Mouse (Mus musculus) cerebellum, postnatal 14 days (tissue): ENCODE measurements around the gene Cds2.
A peak's percentile ranks its signal among the peaks of the same experiment; 100 is the strongest.
"Not testable (repeated sequence)": the region's sequence is repeated elsewhere in the genome, so short reads cannot be mapped to it uniquely, and the experiment has no call there.

Source experiments
- DNase-seq, 2 experiments: peaks; one replicate each; pipeline ENCODE4 v3.0.0; 2021; ENCODE audit warnings: mixed read lengths in 2 of 2

Cds2 gene

DNA sequence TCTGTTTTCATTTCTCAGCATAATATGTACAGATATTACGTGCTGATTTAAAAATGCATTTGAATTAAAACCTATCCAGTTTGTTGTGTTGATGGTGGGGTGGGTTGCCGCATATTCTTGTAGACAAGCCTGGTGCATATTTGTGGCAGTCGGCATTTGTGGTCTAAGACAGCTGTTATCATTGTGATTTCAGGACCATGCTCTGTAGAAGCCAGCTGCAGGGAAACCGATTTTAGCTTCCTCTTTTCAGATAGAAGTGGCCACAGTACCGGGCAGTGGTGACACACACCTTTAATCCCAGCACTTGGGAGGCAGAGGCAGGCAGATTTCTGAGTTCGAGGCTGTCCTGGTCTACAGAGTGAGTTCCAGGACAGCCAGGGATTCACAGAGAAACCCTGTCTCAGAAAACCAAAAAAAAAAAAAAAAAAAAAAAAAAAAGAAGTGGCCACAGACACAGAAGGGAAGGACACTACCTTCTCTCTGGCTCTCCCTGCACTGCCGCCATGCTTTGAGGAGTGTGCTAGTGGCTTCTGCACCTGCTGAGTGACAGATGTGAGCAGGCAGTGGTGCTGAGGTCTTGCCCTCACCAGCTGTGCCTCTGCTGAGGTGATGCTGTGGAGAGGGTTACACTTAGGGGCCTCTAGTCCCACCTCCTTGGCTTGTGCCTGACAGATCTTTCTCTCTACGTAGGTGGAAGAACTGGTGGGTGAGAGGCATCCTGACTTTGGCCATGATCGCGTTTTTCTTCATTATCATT, 30.9 kb downstream of the Cds2 start:
- no peak for DNase-seq

DNA sequence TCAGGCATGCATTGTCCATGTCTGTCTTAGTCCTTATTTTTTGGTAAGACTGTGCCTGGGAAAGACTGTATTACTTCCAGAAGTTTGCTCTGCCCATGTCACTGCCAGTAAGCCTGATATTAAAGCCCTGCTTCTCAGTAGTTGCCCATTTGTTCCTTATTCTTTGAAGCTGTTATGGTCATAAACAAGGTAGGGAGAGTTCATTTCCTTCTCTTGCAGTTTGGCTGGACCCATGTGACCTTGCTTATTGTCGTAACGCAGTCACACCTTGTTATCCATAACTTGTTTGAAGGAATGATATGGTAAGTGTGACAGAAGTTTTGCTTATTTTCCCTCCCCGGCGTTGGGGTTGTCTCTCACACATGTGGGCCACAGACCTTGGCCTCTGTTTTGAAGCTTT, 35.3 kb downstream of the Cds2 start:
- DNase-seq, result no peak

DNA sequence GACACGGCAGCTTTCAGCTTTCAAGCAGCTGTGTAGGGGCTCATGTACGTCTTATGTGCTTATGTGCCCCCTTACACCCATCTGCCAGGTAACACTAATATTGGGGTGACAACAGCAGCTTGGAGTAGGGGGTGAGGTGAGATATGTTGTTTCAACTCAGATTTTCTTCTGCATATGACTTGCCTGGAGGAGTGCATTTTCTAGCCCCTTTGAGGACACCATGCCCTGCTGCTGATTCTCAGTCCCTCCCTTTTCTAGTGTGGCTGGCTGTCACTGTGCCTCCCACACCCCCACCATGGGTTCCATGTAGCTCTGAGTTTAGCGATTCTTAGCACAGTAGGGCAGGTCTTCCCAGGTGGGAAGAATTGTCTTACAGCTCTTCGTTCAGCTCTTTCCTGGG, 38.5 kb downstream of the Cds2 start:
- no peak for DNase-seq

DNA sequence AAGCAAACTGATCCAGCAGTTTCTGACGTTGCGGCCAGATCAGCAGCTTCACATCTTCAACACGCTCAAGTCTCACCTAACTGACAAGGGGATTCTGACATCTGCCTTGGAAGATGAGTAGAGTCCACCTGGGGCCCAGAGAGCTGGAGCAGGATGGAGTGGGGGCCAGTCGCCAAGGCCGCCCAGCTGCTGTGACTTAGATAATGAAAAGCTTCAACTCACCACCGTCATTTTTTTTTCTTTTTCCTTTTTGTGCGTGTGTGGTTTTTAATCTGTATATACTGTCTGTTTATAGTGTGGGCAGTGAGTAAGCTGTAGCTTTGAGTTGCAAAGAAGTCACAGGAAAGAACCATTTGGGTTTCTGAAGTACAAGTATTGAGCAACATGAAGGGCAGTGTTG, 42.2 kb downstream of the Cds2 start:
- DNase-seq, result no peak

DNA sequence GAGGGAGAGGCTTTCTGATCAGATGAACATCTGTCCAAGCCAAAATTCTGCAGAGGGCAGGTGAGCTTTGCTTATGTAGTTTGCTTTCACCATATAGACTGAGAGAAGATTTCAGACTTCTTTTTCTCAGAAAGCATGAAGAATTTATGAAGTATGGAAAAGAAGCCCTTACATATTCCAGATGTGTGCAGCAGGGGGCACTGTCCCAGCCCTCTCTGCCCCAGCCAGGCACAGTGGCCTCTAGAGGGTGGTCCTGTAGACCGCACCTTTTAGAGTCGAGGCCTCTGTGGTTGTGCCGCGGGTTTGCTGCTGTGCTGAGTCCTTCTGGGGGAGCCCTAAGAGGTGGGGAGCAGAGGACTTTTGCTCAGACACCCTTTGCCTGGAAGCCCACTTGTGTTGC, 43.0 kb downstream of the Cds2 start:
- DNase-seq, result no peak

DNA sequence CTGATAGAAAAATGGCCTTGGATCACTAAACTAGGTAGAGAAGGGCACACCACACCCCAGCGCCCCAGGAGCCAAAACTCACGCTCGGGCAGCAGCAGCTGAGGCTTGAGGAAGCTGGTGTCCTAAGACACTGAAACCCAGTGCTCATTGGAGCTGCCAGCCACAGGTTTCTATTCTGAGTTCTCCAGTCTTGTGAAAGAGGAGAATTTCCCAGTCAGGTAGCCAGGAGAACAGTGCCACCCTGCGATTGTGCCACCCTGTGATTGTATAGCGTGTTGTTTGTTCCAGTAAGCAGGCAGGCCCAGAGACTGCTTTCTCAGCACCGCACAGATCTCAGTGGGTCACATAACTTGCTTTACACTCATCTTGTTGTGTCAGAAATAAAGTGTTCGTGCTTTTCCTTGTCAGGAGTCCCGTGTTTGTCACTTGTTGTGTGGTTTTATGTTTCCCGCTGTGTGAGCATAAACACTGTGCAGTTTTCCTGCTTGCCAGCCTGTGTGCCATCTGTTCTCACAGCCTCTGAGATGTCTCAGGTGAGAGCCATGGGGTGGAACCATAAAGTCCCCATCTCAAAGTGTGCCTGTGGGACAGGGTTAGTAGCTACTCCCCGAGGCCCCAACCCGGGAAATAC, 44.4 kb downstream of the Cds2 start:
- DNase-seq, result peak in 1 of 2 experiments; percentile 51

DNA sequence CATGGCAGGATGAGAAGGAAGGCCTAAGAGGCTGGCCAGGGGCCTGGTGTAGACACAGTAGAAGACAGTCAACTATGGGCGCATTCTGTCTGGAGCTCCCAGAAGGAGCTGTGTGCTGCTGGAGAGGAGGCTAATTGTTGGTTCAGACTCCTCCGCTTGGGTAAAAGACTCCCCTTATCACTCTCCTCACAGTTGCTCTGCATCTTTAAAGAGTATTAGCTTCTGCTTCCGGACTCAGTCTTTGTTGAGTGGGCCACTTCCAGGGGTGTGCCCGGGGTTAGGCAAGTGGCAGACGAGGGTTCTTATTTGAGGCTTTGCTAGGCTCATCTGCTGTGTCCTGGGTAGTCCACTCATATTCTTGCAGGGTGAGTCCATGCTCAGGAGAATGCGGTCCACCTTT, 45.9 kb downstream of the Cds2 start:
- no peak for DNase-seq

DNA sequence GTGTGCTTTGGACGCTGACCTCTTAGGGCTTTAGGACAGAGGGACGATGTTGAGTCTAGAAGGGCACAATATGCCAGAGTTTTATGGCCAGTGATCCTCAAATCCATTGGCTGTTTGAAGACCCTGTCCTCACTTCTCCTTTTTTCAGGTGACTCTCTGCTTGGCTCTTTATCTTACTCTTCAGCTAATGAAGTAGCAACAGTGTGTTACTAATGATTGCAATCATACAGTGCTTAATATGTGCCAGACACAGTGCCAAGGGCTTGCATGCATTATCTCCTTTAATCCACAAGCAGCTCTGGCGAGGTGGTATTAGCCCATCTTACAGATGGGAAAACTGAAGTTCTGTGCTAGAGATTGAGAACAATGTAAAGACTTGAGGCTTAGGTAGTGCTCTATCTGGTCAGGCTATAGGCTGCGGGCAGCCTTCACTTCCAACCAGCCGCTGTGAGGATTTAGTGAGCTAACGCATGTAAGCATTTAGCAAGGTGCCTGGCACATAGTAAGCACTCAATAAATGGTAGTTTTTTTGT, 46.5 kb downstream of the Cds2 start:
- no peak for DNase-seq

DNA sequence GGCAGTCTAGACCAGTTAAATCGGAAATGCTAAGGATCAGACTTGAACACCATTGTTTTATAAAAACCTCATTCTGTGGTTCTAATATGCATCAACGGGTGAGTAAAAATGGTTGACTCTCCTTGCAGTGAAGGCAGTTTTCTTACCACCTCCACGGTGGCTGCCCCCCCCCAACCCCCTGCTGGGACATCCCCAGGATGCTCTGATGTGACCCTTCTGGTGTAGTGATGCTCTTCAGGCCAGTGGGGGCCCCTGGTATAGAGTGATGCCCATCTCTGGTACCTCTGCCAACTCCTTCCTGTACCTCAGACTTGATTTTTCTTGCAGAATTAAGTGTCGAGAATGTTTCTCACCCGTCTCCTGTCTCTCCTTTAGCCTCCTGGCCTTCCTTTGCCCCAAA, 49.7 kb downstream of the Cds2 start:
- peak in 1 of 2 experiments; percentile 38 for DNase-seq

DNA sequence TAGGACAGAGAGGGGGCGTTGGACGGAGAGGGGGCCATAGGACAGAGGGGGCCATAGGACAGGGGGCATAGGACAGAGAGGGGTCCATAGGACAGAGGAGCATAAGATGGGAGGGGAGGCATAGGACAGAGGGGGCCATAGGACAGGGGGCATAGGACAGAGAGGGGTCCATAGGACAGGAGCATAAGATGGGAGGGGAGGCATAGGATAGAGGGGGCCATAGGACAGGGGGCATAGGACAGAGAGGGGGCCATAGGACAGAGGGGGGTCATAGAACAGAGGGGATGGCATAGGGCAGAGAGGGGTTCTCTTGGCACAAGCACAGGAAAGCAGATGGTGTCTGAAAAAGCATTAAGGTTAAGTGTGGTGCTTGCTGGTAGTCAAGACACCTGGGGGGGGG, 50.6 kb downstream of the Cds2 start:
- no peak for DNase-seq

DNA sequence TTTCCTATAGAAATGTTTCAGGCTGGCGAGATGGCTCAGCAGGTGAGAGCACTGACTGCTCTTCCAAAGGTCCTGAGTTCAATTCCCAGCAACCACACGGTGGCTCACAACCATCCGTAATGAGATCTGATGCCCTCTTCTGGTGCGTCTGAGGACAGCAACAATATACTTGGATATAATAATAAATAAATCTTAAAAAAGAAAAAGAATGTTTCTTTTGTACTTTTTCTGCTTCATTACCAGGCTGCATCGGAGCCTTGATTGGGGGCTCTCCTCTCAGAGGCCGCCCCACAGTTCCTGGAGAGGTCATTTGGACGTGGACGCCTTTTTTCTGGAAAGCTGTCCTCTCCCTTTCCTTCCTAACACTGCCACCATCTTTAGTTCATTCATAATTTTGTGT, 51.1 kb downstream of the Cds2 start:
- DNase-seq, result not testable (repeated sequence)

DNA sequence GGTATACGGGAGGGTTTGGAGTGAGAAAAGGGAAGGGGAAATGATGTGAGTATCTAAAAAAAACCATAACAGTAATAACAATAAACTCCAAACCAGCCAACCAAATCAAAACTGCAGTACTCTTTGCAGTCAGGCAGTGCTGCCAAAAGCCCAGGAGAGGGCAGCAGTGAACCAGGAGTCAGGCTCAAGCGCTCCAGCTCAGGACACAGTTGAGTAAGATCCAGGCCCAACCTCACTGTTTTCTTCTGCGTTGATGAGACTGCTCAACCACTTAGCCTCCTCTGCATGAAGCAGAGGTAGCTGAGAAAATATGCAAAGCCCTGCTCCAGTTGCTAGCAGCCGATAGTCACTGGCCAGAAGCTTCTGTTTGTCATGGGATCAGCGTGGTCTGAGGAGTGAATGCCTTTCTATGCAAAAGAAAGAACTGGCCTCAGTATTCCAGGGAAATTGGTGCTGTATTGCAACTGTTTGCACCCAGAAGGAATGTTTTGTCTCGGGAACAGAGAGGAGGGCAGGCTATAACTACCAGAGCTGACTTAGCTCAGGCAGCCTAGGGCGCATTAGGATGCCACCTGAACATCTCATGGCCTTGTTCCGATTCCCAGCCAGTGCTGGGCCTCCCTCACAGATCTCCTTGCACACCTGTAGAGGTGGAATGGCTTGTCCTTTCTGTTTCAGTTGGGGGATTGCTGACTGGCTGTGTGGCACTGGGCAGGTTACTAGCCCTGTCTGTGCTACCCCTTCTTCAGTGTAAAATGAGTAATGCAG, 53.3 kb downstream of the Cds2 start:
- peak; percentile 82 to 84 for DNase-seq

DNA sequence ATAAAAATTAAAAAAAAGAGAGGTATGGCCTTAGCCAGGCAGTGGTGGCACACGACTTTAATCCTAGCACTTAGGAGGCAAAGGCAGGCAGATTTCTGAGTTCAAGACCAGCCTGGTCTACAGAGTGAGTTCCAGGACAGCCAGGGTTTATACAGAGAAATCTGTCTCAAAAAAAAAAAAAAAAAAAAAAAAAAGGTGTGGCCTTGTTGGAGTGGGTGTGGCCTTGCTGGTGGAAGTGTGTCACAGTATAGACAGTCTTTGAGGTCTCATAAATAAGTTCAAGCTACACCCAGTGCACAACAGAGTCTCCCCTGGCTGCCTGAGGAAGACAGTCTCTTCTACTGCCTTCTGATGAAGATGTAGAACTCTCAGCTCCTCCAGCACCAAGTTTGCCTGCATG, 54.2 kb downstream of the Cds2 start:
- DNase-seq, result no peak

DNA sequence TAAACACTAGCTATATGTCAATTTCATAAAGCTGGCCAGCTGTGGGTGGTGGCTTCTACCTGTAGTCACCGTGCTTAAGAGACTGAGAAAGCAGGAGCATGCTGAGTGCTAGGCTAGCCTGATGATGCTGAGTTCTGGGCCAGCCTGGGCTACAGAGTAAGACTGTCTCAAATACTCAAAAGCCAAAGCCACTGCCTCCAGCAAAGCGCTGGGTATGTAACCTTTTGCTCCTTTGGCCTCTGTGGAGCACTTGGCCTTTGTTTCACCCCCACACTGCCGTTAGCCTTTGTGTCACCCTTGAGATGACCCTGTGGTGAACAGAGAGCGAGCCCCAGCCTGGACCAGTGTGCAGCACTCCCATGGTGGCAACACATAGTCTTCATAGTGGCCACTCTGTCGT, 57.6 kb downstream of the Cds2 start:
- no peak for DNase-seq

DNA sequence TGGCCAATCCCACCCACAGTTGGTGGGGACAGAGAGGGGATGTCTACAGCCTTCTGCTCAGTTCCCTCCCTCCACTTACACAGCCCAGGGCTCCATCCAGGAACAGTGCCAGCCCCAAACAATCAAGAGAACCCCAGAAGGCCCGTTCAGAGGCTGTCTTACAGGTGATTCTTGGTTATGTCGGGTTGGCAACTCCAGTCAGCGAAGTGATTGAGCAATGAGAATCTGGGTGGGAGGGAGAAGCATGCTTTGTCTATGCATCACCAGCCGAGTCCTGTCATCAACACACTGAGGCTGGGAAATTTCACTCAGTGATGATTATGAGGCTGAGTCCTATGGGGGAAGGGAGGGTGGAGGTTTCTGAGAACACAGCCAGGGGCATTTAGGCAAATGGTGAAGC, 60.6 kb downstream of the Cds2 start:
- no peak for DNase-seq

DNA sequence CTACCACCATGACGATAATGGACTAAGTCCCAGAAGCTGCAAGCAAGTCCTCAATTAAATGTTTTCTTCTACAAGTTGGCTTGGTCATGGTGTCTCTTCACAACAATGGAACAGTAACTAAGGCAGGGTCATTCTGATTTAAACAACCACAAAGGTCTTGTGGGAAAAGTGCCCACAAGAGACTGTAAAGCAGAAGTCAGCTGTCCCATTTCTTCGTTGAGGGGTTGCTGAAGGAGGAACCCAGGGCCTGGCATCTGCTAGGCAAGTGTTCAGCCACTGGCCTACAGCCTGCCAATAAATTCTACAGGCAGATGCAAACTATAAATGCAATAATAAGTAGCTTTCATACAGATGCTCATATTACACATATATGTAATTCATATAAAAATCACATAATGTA, 74.3 kb downstream of the Cds2 start:
- no peak for DNase-seq

DNA sequence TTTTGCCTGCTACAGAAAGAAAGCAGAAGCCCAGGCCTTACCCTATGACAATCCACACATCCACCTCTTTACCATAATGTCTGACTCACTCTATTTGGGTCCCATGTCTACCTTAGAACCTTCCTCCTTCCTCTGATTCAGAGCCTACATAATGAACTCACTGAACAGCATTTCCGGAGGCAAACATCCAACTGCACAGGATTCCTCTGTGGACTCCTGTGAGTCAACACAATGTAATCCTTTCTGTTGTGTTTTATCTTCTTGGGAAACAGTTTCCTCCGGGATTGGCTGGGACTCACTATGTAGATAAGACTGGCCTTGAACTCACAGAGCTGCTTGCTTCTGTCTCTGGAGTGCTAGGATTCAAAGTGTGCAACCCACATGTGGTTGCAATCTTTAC, 77.4 kb downstream of the Cds2 start:
- no peak for DNase-seq

DNA sequence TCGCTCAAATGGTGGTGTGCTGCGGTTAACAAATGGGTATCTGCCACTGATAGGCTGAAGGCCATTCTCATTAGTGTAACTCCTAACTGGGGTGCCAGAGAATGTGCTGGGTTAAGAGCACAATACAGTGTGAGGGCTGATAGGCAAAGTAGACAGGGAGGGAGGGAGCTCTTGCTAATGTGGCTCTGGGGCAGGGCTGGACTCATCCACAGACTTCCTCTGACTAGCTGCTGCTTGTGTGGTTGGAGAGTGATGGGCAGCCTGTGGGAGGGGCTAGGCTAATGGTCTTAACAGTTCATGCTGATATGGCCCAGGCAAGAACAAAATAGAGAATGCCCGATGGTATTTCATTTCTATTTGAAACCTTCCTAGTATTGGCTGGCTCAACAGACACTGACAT, 78.3 kb downstream of the Cds2 start:
- DNase-seq, result no peak

DNA sequence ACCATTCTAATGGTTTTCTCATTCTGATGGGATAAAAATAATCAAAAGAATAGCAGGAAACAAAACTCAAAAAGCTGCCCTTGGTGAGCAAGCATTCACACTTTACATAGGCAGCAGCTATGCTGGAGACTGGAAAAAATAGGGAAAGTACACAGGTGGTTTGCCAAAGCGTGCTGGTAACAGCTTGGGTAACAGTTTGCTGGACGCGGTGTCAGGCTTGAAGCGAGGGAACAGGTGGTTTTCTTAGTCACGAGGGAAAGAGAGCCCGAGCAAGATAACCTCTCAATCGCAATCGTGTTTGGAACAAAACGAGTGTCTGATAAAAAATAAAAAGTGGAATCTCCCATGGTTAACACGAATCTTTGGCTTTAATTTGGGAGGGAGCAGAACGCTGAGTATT, 80.9 kb downstream of the Cds2 start:
- DNase-seq, result peak; percentile 3 to 5
